Mouse (Mus musculus) heart, postnatal 0 days (tissue): ENCODE measurements at regions not wholly inside any gene's neighbourhood (a gene's known extent, or its start where the extent isn't known, plus 50 kb on each side); places are given as distances from the start of the nearest gene placed in this dataset.

Experiments
- ATAC-seq: fragments of 200-750 bp; cut with Nextera tagmentation; 2 replicates; pipeline ENCODE4 v1.8.0; 2017; ENCODE audit warnings: low read depth, moderate number of reproducible peaks, moderate library complexity; ENCODE audit not compliant: insufficient read depth
- DNase-seq: peaks from one replicate; pipeline ENCODE4 v3.0.0-alpha.2; 2016; ENCODE audit warnings: low spot score
- H3K27ac ChIP-seq: fragments of 300-500 bp; sonication (generic); 2 replicates; pipeline ENCODE4 v1.5.1; 2014; ENCODE audit warnings: low read depth, mild to moderate bottlenecking
- H3K27me3 ChIP-seq: fragments of 300-500 bp; sonication (generic); 2 replicates; pipeline ENCODE4 v1.6.1; 2014; ENCODE audit warnings: low read length, mixed read lengths; ENCODE audit not compliant: control insufficient read depth, insufficient read depth
- H3K36me3 ChIP-seq: fragments of 300-500 bp; sonication (generic); replicated peaks from 2 replicates; pipeline ENCODE4 v1.6.1; 2014; ENCODE audit warnings: low read length, mixed read lengths; ENCODE audit not compliant: control insufficient read depth, insufficient read depth
- H3K4me1 ChIP-seq: fragments of 300-500 bp; sonication (generic); 2 replicates; pipeline ENCODE4 v1.6.1; 2014; ENCODE audit warnings: antibody characterized with exemption; ENCODE audit not compliant: control insufficient read depth, insufficient read depth
- H3K4me2 ChIP-seq: fragments of 300-500 bp; sonication (generic); 2 replicates; pipeline ENCODE4 v1.6.1; 2014; ENCODE audit warnings: low read depth, mild to moderate bottlenecking, low read length, moderate library complexity
- H3K4me3 ChIP-seq: fragments of 300-500 bp; sonication (generic); 2 replicates; pipeline ENCODE4 v1.5.1; 2014; ENCODE audit warnings: low read depth, low read length
- H3K9ac ChIP-seq: fragments of 300-500 bp; sonication (generic); replicated peaks from 2 replicates; pipeline ENCODE4 v1.6.1; 2014; ENCODE audit warnings: low read depth, low read length, mixed read lengths
- H3K9me3 ChIP-seq: fragments of 300-500 bp; sonication (generic); replicated peaks from 2 replicates; pipeline ENCODE4 v1.6.1; 2016; ENCODE audit warnings: low read length; ENCODE audit not compliant: control insufficient read depth
- CTCF ChIP-seq: IDR thresholded peaks from 2 replicates; pipeline ENCODE4 v1.5.1; 2016; ENCODE audit warnings: antibody characterized with exemption, control low read depth, low read depth
- EP300 ChIP-seq: IDR thresholded peaks from 2 replicates; pipeline ENCODE4 v1.6.1; 2016; ENCODE audit warnings: antibody characterized with exemption, low read depth
- WGBS: fragments of 180-500 bp; shearing (Covaris S2); extraction: QIAGEN DNeasy Blood & Tissue Kit; methylation state at CpG from one replicate; pipeline ENCODE4 v1.1.7; 2014; 5-methylcytosine and 5-hydroxymethylcytosine counted together

GRCm38 (mm10) chr4:33686135-33686534 is 238.3 kb upstream of the Cnr1 start:
- DNase-seq (no peak), ATAC-seq (no peak)
- no peak overlapping the region for H3K4me3 ChIP-seq
- WGBS: 74% methylated on average over 8 of the region's 8 CpGs
- H3K4me1 ChIP-seq: no peaks in the 10 kb centered on the region
- no peak overlapping the region for H3K9ac ChIP-seq
- H3K36me3 ChIP-seq: no peaks in the 10 kb centered on the region
- TF ChIP-seq CTCF: no peak
- TF ChIP-seq EP300: no peak
- no peak overlapping the region for H3K27ac ChIP-seq
- H3K4me2 ChIP-seq: no peak overlapping the region
- no peaks in the 10 kb centered on the region for H3K9me3 ChIP-seq
- no peaks in the 10 kb centered on the region for H3K27me3 ChIP-seq

GRCm38 (mm10) chr4:33687434-33687833 is 237.0 kb upstream of the Cnr1 start:
- Histone ChIP-seq H3K36me3 (no peaks in the 10 kb centered on the region), H3K9ac (no peak overlapping the region), H3K9me3 (no peaks in the 10 kb centered on the region), H3K4me1 (no peaks in the 10 kb centered on the region), H3K27me3 (no peaks in the 10 kb centered on the region), H3K4me3 (no peak overlapping the region), H3K27ac (no peak overlapping the region), H3K4me2 (no peak overlapping the region)
- WGBS: 58% methylated on average over 7 of the region's 7 CpGs
- no peak for ATAC-seq
- DNase-seq: no peak
- TF ChIP-seq EP300 (no peak), CTCF (no peak)

- Histone ChIP-seq H3K4me3 (no peak overlapping the region), H3K9ac (no peak overlapping the region), H3K36me3 (no peaks in the 10 kb centered on the region), H3K27ac (no peak overlapping the region), H3K9me3 (no peaks in the 10 kb centered on the region), H3K4me2 (no peak overlapping the region), H3K4me1 (no peaks in the 10 kb centered on the region), H3K27me3 (no peaks in the 10 kb centered on the region)
- 74% methylated on average over 4 of the region's 4 CpGs for WGBS
- DNase-seq: no peak
- ATAC-seq: no peak
- TF ChIP-seq EP300 (no peak), CTCF (no peak)
These were observed 231.0 kb upstream of the Cnr1 start for GRCm38 (mm10) chr4:33693441-33693840.

- H3K9ac ChIP-seq: no peak overlapping the region
- no peaks in the 10 kb centered on the region for H3K9me3 ChIP-seq
- TF ChIP-seq CTCF (no peak), EP300 (no peak)
- no peak overlapping the region for H3K4me3 ChIP-seq
- H3K27ac ChIP-seq: no peak overlapping the region
- no peaks in the 10 kb centered on the region for H3K36me3 ChIP-seq
- no peaks in the 10 kb centered on the region for H3K27me3 ChIP-seq
- DNase-seq: no peak
- no peak for ATAC-seq
- H3K4me1 ChIP-seq: no peaks in the 10 kb centered on the region
- 81% methylated on average over 8 of the region's 8 CpGs for WGBS
- H3K4me2 ChIP-seq: no peak overlapping the region
These were observed 227.4 kb upstream of the Cnr1 start for GRCm38 (mm10) chr4:33696969-33697368.

GRCm38 (mm10) chr4:33702028-33702666 is 222.2 kb upstream of the Cnr1 start:
- Histone ChIP-seq H3K4me3 (no peak overlapping the region), H3K36me3 (no peaks in the 10 kb centered on the region), H3K4me2 (no peak overlapping the region), H3K4me1 (no peaks in the 10 kb centered on the region), H3K9me3 (0 out of 2 replicates have a peak, but pooled peaks cover 6% of the 10 kb centered on the region), H3K27ac (no peak overlapping the region), H3K9ac (no peak overlapping the region), H3K27me3 (no peaks in the 10 kb centered on the region)
- 70% methylated on average over 7 of the region's 7 CpGs for WGBS
- TF ChIP-seq CTCF (no peak), EP300 (no peak)
- DNase-seq (no peak), ATAC-seq (no peak)

- H3K36me3 ChIP-seq: no peaks in the 10 kb centered on the region
- 0 out of 2 replicates have a peak, but pooled peaks cover 6% of the 10 kb centered on the region for H3K9me3 ChIP-seq
- H3K9ac ChIP-seq: no peak overlapping the region
- H3K4me2 ChIP-seq: no peak overlapping the region
- H3K27ac ChIP-seq: no peak overlapping the region
- TF ChIP-seq EP300 (no peak), CTCF (no peak)
- no peaks in the 10 kb centered on the region for H3K4me1 ChIP-seq
- DNase-seq: no peak
- H3K27me3 ChIP-seq: no peaks in the 10 kb centered on the region
- ATAC-seq: no peak
- 82% methylated on average over 6 of the region's 6 CpGs for WGBS
- H3K4me3 ChIP-seq: no peak overlapping the region
These were observed 218.7 kb upstream of the Cnr1 start for GRCm38 (mm10) chr4:33705722-33706121.
